ENCODE assay signal across 15 mouse cellular contexts in genomic region chr2:166348654-166349053, GRCm38 (mm10).
DNase-seq lines count a peak whose midpoint lies in the region; ATAC-seq and TF ChIP-seq lines count a peak whose summit lies in the region.
"Had no signal": no experiment of that assay in that cellular context is flagged by ENCODE, and none has a peak within 500 bp of the region (broad histone marks: within the 10 kb centered on the region; RNA-seq: fewer than 3 reads in every experiment).

No protein-coding gene starts in this region.

- no peak for ATAC-seq in hindbrain, embryonic 13.5 days (ENCODE audit: low FRiP score)
- ATAC-seq in neural tube, embryonic 11.5 days (ENCODE audit: insufficient read depth, low FRiP score, low TSS enrichment): no peak
- no peak for ATAC-seq in lung, postnatal 0 days
- ATAC-seq: forebrain, postnatal 0 days; inflammation-experienced regulatory T-cells, adult 6 months had no signal

- 41% methylated on average over 10 of the region's 10 CpGs for WGBS in hindbrain, embryonic 13.5 days
- WGBS in hindbrain, embryonic 10.5 days: 77% methylated on average over 10 of the region's 10 CpGs
- 30% methylated on average over 10 of the region's 10 CpGs for WGBS in neural tube, embryonic 11.5 days
- WGBS in lung, postnatal 0 days: 55% methylated on average over 10 of the region's 10 CpGs

- H3K9me3 ChIP-seq in hindbrain, embryonic 13.5 days: no peaks in the 10 kb centered on the region
- H3K9me3 ChIP-seq in hindbrain, embryonic 10.5 days: no peaks in the 10 kb centered on the region
- no peaks in the 10 kb centered on the region for H3K9me3 ChIP-seq in neural tube, embryonic 11.5 days (ENCODE audit: control insufficient read depth, low read length)
- H3K9me3 ChIP-seq in lung, postnatal 0 days (ENCODE audit: low read length): no peaks in the 10 kb centered on the region

- H3K27ac ChIP-seq in hindbrain, embryonic 13.5 days: peak overlapping the region; percentile 66
- no peak overlapping the region for H3K27ac ChIP-seq in hindbrain, embryonic 10.5 days
- no peak overlapping the region for H3K27ac ChIP-seq in neural tube, embryonic 11.5 days (ENCODE audit: low read depth, low read length)
- H3K27ac ChIP-seq in lung, postnatal 0 days (ENCODE audit: low read length): no peak overlapping the region

- no peak overlapping the region; the same call in 1 of the 2 replicates for H3K9ac ChIP-seq in hindbrain, embryonic 13.5 days
- no peak overlapping the region for H3K9ac ChIP-seq in neural tube, embryonic 11.5 days (ENCODE audit: low read length)
- H3K9ac ChIP-seq in lung, postnatal 0 days (replicated peaks; ENCODE audit: low read depth): no peak overlapping the region
- H3K9ac ChIP-seq: forebrain, postnatal 0 days; lung, embryonic 14.5 days had no signal

- peak; percentile 47 for DNase-seq in embryo, embryonic 10 days (ENCODE audit: low spot score)
- DNase-seq in embryo, embryonic 9.5 days (ENCODE audit: extremely low spot score): no peak
- DNase-seq in hindbrain, embryonic 10.5 days (ENCODE audit: low spot score): no peak
- DNase-seq in neural tube, embryonic 11.5 days (ENCODE audit: low spot score): peak; percentile 47
- DNase-seq in neural tube, embryonic 10.5 days (ENCODE audit: extremely low spot score, low spot score): no peak
- no peak for DNase-seq in ovary, postnatal 14 days (ENCODE audit: low spot score)
- DNase-seq in lung, postnatal 0 days (ENCODE audit: low spot score): no peak
- DNase-seq: adrenal gland, postnatal 25 days; cerebellum, adult 8-10 months; forebrain, postnatal 0 days; lung, embryonic 14.5 days; retina, postnatal 1 day; thymus, adult 2 months had no signal

- TF ChIP-seq EP300 in lung, postnatal 0 days (IDR thresholded peaks at IDR 0.05): no peak

- TF ChIP-seq CTCF in lung, postnatal 0 days (IDR thresholded peaks at IDR 0.05): no peak

- H3K4me2 ChIP-seq in hindbrain, embryonic 13.5 days: no peak overlapping the region
- no peak overlapping the region for H3K4me2 ChIP-seq in neural tube, embryonic 11.5 days (ENCODE audit: low read depth)
- no peak overlapping the region for H3K4me2 ChIP-seq in lung, postnatal 0 days (replicated peaks; ENCODE audit: low read depth, low read length)
- H3K4me2 ChIP-seq: lung, embryonic 14.5 days had no signal

- H3K27me3 ChIP-seq in hindbrain, embryonic 13.5 days: peaks cover 60% of the 10 kb centered on the region
- peaks cover 54% of the 10 kb centered on the region for H3K27me3 ChIP-seq in hindbrain, embryonic 10.5 days (ENCODE audit: insufficient read depth, poor library complexity, severe bottlenecking)
- no peaks in the 10 kb centered on the region; the same call in 1 of the 2 replicates for H3K27me3 ChIP-seq in neural tube, embryonic 11.5 days (ENCODE audit: control insufficient read depth, insufficient read depth, low read length)
- 0 out of 2 replicates have a peak, but pooled peaks cover 8% of the 10 kb centered on the region for H3K27me3 ChIP-seq in lung, postnatal 0 days (replicated peaks; ENCODE audit: insufficient read depth, low read length)

- H3K36me3 ChIP-seq in hindbrain, embryonic 13.5 days: no peaks in the 10 kb centered on the region
- H3K36me3 ChIP-seq in hindbrain, embryonic 10.5 days: no peaks in the 10 kb centered on the region
- H3K36me3 ChIP-seq in neural tube, embryonic 11.5 days (ENCODE audit: control insufficient read depth, insufficient read depth, low read length): no peaks in the 10 kb centered on the region
- no peaks in the 10 kb centered on the region for H3K36me3 ChIP-seq in lung, postnatal 0 days (ENCODE audit: insufficient read depth, low read length)

- no peak overlapping the region for H3K4me3 ChIP-seq in hindbrain, embryonic 13.5 days
- H3K4me3 ChIP-seq in hindbrain, embryonic 10.5 days: no peak overlapping the region
- H3K4me3 ChIP-seq in neural tube, embryonic 11.5 days (ENCODE audit: low read depth, low read length): no peak overlapping the region
- H3K4me3 ChIP-seq in lung, postnatal 0 days (ENCODE audit: low read depth, low read length): no peak overlapping the region

- H3K4me1 ChIP-seq in hindbrain, embryonic 13.5 days (replicated peaks): peaks cover 68% of the 10 kb centered on the region
- peaks cover 64% of the 10 kb centered on the region for H3K4me1 ChIP-seq in hindbrain, embryonic 10.5 days (replicated peaks)
- peaks cover 33% of the 10 kb centered on the region for H3K4me1 ChIP-seq in neural tube, embryonic 11.5 days (ENCODE audit: control insufficient read depth, insufficient read depth, low read length)
- peaks cover 4% of the 10 kb centered on the region; the same call in 1 of the 2 replicates for H3K4me1 ChIP-seq in lung, postnatal 0 days (ENCODE audit: insufficient read depth, low read depth, low read length)

Comparison
In these comparisons a context has a peak if more than half of its experiments do, and no peak if none do; other contexts are left out.
1. DNase-seq: peak in embryo, embryonic 10 days (single experiment) and neural tube, embryonic 11.5 days (single experiment); none in embryo, embryonic 9.5 days (single experiment), hindbrain, embryonic 10.5 days (single experiment), neural tube, embryonic 10.5 days (single experiment), ovary, postnatal 14 days (single experiment) and lung, postnatal 0 days (single experiment).